Mouse (Mus musculus) forebrain, embryonic 16.5 days (tissue): ENCODE results near the gene Idh3g. TPM values are rescaled to one million over a fixed set of nuclear protein-coding genes. Genes with fewer than 3 reads are reported as not detected.
"Not testable (repeated sequence)": the region's sequence is repeated elsewhere in the genome, so short reads cannot be mapped to it uniquely, and the experiment has no call there.

Experiments
- ATAC-seq: fragments of 200-750 bp; cut with Nextera tagmentation; 2 replicates; pipeline ENCODE4 v1.8.0; 2017; ENCODE audit warnings: mild to moderate bottlenecking, moderate library complexity
- H3K27ac ChIP-seq: fragments of 300-500 bp; sonication (generic); 2 replicates; pipeline ENCODE4 v1.5.1; 2014; ENCODE audit warnings: low read length, control low read depth
- H3K27me3 ChIP-seq: fragments of 300-500 bp; sonication (generic); replicated peaks from 2 replicates; pipeline ENCODE4 v1.6.1; 2014; ENCODE audit warnings: low read length; ENCODE audit not compliant: control insufficient read depth, insufficient read depth
- H3K36me3 ChIP-seq: fragments of 300-500 bp; sonication (generic); 2 replicates; pipeline ENCODE4 v1.6.1; 2014; ENCODE audit not compliant: control insufficient read depth, insufficient read depth
- H3K4me1 ChIP-seq: fragments of 300-500 bp; sonication (generic); replicated peaks from 2 replicates; pipeline ENCODE4 v1.6.1; 2014; ENCODE audit warnings: low read length; ENCODE audit not compliant: control insufficient read depth, insufficient read depth
- H3K4me2 ChIP-seq: fragments of 300-500 bp; sonication (generic); 2 replicates; pipeline ENCODE4 v1.6.1; 2014; ENCODE audit warnings: mild to moderate bottlenecking, low read length, control low read depth
- H3K4me3 ChIP-seq: fragments of 300-500 bp; sonication (generic); replicated peaks from 2 replicates; pipeline ENCODE4 v1.5.1; 2014; ENCODE audit warnings: mild to moderate bottlenecking, low read length, control low read depth
- H3K9ac ChIP-seq: fragments of 300-500 bp; sonication (generic); replicated peaks from 2 replicates; pipeline ENCODE4 v1.6.1; 2014; ENCODE audit warnings: low read depth, low read length, control low read depth
- H3K9me3 ChIP-seq: fragments of 300-500 bp; sonication (generic); 2 replicates; pipeline ENCODE4 v1.6.1; 2016; ENCODE audit warnings: low read length; ENCODE audit not compliant: control insufficient read depth
- WGBS: fragments of 180-500 bp; shearing (Covaris S2); extraction: QIAGEN DNeasy Blood & Tissue Kit; methylation state at CpG from one replicate; pipeline ENCODE4 v1.1.7; 2014; 5-methylcytosine and 5-hydroxymethylcytosine counted together
- polyA plus RNA-seq: library from polyadenylated mRNA; unstranded; fragments of >200 nt; fragmentation: Nextera tagmentation; extraction: Ambion mirVana; gene quantifications from 2 replicates; pipeline ENCODE4 v1.2.1, GENCODE M21; 2015

The Idh3g gene
- polyA plus RNA-seq, 1 experiment from 2014 or later = 240 TPM

DNA sequence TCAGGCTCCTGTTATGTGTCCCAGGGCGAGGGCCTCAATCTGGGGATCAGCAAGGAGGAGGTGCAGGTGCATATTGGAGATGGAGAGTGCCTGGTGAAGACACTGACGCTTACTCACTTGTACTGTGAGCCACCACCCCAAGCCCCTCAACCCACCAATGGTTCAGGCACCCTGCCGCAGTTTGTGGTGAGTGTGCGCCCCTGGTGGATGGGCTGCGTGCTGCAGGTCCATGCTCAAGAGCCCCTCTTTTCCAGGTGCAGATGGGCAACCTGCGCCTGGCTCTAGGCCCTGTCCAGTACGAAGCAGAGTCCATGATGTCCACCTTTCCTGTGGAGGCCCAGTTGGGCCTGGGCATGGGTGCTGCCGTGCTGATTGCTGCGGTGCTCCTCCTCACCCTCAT is 19.4 kb downstream of the Idh3g start:
- H3K4me3 ChIP-seq = no peak overlapping the region
- H3K27ac ChIP-seq = no peak overlapping the region
- H3K9ac ChIP-seq = no peak overlapping the region
- no peak for ATAC-seq
- 74% methylated on average over 9 of the region's 9 CpGs for WGBS
- no peaks in the 10 kb centered on the region for H3K27me3 ChIP-seq
- no peak overlapping the region for H3K4me2 ChIP-seq
- no peaks in the 10 kb centered on the region for H3K9me3 ChIP-seq
- no peaks in the 10 kb centered on the region for H3K4me1 ChIP-seq
- H3K36me3 ChIP-seq = no peaks in the 10 kb centered on the region

DNA sequence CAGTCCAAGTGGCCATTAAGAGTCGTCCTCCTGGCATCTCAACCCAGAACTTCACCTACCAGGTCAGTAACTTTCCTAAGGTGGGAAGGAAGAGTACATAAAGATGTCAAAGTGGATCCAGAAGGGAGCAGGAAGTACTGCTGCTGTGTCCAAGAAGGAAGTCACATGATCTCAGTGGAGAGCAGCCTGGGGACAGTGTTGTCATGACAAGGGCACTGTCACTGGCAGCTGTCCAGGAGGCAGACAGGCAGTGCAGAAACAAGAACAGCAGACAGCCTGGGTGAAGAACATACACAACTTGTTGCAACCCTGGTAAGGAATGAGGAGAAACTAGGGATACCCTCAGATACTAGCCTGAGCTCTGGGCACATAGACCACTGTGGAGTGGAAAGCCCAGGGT is 21.4 kb downstream of the Idh3g start:
- 63% methylated on average over 1 of the region's 1 CpGs for WGBS
- Histone ChIP-seq H3K27me3 (no peaks in the 10 kb centered on the region), H3K27ac (no peak overlapping the region), H3K4me1 (no peaks in the 10 kb centered on the region), H3K4me3 (no peak overlapping the region), H3K9ac (no peak overlapping the region), H3K4me2 (no peak overlapping the region), H3K9me3 (no peaks in the 10 kb centered on the region), H3K36me3 (no peaks in the 10 kb centered on the region)
- ATAC-seq = no peak

DNA sequence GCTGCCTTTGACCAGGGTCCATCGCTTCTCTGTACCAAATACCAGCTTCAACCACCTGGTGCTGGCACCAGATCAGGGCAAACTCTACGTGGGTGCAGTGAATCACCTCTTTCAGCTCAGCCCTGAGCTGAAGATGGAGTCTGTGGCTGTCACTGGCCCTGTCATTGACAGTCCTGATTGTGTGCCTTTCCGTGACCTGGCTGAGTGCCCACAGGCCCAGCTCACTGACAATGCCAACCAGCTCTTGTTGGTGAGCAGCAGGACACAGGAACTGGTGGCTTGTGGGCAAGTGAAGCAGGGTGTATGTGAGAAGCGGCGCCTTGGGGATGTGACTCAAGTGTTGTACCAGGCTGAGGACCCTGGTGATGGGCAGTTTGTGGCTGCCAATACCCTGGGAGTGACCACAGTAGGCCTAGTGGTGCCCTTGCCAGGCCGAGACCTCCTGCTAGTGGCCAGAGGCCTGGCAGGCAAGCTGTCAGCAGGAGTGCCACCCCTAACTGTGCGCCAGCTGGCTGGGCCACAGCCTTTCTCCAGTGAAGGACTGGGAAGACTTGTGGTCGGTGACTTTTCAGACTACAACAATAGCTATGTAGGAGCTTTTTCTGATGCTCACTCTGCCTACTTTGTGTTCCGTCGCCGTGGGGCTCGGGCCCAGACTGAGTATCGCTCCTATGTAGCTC is 27.9 kb downstream of the Idh3g start:
- ATAC-seq = no peak

DNA sequence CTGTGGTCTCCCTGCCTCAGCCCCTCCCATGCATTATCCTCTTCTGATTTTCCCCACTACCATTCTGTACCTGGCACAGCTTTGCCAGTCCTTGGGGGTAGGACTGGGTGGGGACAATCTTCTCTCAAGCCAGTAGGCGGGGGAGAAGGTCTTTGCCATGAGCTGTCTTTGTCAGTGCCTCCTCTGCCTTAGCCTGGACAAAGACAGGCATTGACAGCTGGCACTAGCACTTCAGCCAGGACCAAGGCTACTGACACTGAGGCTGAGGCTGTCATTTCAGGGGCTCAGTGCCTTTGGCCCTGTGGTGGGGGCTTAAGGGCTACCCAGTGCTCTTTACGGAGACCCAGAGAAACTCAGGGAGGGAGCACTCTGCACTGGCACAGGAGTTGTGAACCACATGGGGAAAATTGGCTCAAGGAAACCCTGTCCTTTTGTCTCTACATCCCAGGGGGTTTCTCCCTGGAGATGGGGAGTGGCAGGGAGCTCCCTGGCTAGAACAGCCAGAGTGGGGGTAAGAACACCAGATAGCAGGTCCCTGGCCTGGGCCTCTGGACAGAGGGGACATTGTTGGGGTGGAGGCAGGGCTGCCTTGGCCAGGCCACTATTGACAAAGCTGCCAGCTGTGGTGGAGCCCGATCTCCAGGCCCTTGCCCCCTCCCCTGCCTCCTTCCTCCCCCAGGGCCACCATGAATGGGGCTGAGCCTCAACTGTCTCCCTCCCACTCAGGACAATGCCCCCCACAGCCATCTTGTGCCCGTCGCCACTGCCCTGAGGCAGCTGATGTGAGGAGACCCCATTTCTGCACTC is 30.2 kb downstream of the Idh3g start, which contains the start of gene Plxnb3:
Plxnb3 (plus strand) TSS at position 757 of the 807 bp plus-strand sequence.
- no peaks in the 10 kb centered on the region for H3K36me3 ChIP-seq
- ATAC-seq = no peak
- H3K9me3 ChIP-seq = no peaks in the 10 kb centered on the region
- H3K4me3 ChIP-seq = no peak within 1 kb of the TSS
- no peaks in the 10 kb centered on the region for H3K27me3 ChIP-seq
- H3K4me1 ChIP-seq = no peaks in the 10 kb centered on the region
- H3K4me2 ChIP-seq = no peak within 1 kb of the TSS
- WGBS = 64% methylated on average over 4 of the region's 5 CpGs
- no peak within 1 kb of the TSS for H3K9ac ChIP-seq
- no peak within 1 kb of the TSS for H3K27ac ChIP-seq

More for the DNA sequence above, 27.9 kb downstream of the Idh3g start:
- Histone ChIP-seq H3K27ac (no peak overlapping the region), H3K4me1 (no peaks in the 10 kb centered on the region), H3K9me3 (no peaks in the 10 kb centered on the region), H3K4me3 (no peak overlapping the region), H3K9ac (no peak overlapping the region), H3K27me3 (no peaks in the 10 kb centered on the region), H3K36me3 (no peaks in the 10 kb centered on the region), H3K4me2 (no peak overlapping the region)
- 74% methylated on average over 13 of the region's 13 CpGs for WGBS

DNA sequence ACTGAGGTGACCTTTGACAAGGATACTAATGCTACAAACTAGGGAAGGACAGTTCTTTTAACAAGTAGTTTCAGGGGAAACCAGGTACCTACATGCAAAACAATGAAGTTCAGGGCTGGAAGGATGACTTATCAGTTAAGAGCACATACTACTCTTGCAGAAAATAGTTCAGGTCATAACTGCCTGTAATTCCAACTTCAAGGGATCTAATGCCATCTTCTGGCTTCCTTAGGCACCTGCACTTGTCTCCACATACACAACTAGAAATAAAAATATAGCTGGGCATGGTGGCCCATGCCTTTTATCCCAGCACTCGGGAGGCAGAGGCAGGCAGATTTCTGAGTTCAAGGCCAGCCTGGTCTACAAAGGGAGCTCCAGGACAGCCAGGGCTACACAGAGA is 37.7 kb downstream of the Idh3g start:
- H3K27me3 ChIP-seq = no peaks in the 10 kb centered on the region
- WGBS = 80% methylated on average over 1 of the region's 1 CpGs
- no peak for ATAC-seq
- H3K27ac ChIP-seq = no peak overlapping the region
- no peaks in the 10 kb centered on the region for H3K36me3 ChIP-seq
- H3K4me3 ChIP-seq = no peak overlapping the region
- no peak overlapping the region for H3K9ac ChIP-seq
- no peaks in the 10 kb centered on the region for H3K4me1 ChIP-seq
- H3K9me3 ChIP-seq = no peaks in the 10 kb centered on the region
- no peak overlapping the region for H3K4me2 ChIP-seq

DNA sequence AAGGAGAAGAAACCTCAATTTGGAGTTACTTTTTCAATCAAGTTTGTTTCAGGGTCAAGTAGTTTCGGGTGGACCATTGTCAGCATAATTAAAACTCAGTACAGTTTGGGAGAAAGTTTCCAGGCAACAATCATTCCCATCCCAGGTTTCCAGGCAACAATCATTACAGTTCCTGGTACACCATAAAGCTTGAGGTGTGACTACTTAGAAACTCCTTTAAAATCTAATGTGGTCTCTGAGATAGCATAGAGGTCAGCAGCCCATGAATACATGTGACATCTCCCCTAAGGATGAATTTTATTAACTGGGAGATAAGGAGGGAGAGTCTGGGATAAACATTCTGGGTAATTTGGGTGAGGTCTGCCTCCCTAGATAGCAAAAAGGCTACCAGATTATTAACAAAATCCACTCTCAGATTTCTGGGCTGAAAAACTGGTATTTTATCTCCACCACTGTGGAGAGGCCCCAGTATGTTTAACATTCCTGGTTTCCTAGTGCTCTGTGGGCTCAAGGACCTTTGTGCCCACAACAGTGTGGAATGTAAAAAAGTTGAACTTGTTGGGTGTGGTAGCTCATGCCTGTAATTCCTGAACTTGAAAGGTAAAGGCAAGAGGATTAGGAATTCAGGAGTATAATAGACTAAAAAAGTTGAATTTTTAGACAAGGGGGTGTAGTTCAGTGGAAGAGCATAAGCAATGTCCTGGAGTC is 41.8 kb downstream of the Idh3g start:
- 84% methylated on average over 1 of the region's 1 CpGs for WGBS
- Histone ChIP-seq H3K27ac (no peak overlapping the region), H3K9ac (no peak overlapping the region), H3K4me3 (no peak overlapping the region), H3K36me3 (no peaks in the 10 kb centered on the region), H3K9me3 (no peaks in the 10 kb centered on the region), H3K4me2 (no peak overlapping the region), H3K27me3 (no peaks in the 10 kb centered on the region), H3K4me1 (no peaks in the 10 kb centered on the region)
- ATAC-seq = no peak

DNA sequence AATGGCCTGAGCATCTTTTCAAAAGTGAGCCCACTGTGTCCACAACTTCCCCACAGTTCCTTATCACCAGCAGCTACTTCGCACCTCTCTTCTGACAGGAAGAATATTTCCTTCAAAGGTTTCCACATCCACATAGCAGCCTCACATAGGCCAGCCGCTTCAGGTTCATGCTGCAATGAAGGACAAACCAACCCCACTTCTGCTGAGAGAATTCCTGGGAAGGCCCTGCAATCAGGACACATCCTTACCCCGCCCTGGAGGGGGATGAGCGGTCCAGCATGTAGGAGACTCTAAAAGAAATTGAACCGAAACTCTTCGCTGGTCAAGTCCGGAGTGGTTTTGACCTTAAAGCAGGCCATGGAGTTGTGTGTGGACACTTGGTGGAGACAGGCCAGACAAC is 46.9 kb downstream of the Idh3g start:
- H3K9ac ChIP-seq, H3K27ac ChIP-seq, H3K27me3 ChIP-seq, ATAC-seq, H3K4me3 ChIP-seq, H3K9me3 ChIP-seq, H3K4me1 ChIP-seq, H3K36me3 ChIP-seq, H3K4me2 ChIP-seq: not testable (repeated sequence)
- WGBS = 94% methylated on average over 7 of the region's 7 CpGs

DNA sequence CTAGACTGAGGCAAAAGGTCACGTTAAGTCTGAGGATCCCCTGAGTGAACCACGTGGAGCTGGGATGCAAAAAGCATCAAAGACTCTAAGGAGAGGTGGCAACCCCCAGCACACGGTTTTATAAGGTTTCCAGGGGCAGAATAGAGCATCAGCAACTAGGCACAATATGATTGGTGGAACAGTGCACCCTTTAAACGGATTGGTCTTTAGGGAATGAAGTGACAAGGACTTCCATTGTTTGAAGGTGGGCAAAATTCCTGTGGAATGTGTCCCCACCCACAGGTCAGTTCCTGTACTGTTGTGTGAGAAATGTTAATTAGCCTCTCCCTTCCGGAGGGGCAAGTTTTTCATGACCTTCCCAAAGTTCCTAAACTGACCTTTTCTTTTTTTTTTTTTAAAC is 47.5 kb downstream of the Idh3g start:
- Histone ChIP-seq H3K27ac (no peak overlapping the region), H3K27me3 (no peaks in the 10 kb centered on the region), H3K36me3 (no peaks in the 10 kb centered on the region), H3K4me2 (no peak overlapping the region), H3K4me3 (no peak overlapping the region), H3K9me3 (no peaks in the 10 kb centered on the region), H3K4me1 (no peaks in the 10 kb centered on the region), H3K9ac (no peak overlapping the region)
- no peak for ATAC-seq
- WGBS = 72% methylated on average over 5 of the region's 5 CpGs

DNA sequence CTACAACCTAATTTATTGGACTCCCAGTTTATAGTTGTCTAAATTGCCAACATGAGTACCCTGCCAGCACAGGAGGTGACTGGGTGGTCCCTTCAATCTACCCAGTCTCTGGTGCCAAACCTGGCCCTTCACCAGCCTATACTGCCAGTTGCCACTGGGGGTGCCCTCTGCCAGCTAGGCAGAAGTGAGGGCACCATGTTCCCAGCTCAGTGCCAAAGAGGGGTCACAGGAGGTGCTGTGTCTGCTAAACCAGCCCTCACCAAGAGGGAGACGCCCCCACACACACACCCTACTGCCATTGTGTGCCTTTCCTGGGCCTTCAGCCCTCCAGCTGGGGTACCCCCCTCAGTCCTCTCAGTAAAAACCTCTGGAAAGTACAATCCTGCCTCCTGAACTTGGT is 48.5 kb downstream of the Idh3g start:
- Histone ChIP-seq H3K27me3 (no peaks in the 10 kb centered on the region), H3K27ac (no peak overlapping the region), H3K9me3 (no peaks in the 10 kb centered on the region), H3K4me1 (no peaks in the 10 kb centered on the region), H3K36me3 (no peaks in the 10 kb centered on the region), H3K9ac (no peak overlapping the region), H3K4me2 (no peak overlapping the region), H3K4me3 (no peak overlapping the region)
- WGBS = 75% methylated on average over 1 of the region's 1 CpGs
- ATAC-seq = no peak
